Mouse (Mus musculus) hindbrain, embryonic 10.5 days (tissue): ENCODE data around the gene Siae. TPM values are rescaled to one million over a fixed set of nuclear protein-coding genes. Genes with fewer than 3 reads are reported as not detected.

Experiments used
- DNase-seq: peaks from one replicate; pipeline ENCODE4 v3.0.0-alpha.2; 2017; ENCODE audit warnings: low spot score
- H3K27ac ChIP-seq: fragments of 300-500 bp; sonication (generic); 2 replicates; pipeline ENCODE4 v1.5.1; 2016; ENCODE audit warnings: mild to moderate bottlenecking, moderate library complexity
- H3K27me3 ChIP-seq: fragments of 300-500 bp; sonication (generic); 2 replicates; pipeline ENCODE4 v1.6.1; 2016; ENCODE audit warnings: mild to moderate bottlenecking; ENCODE audit not compliant: poor library complexity, insufficient read depth, severe bottlenecking
- H3K36me3 ChIP-seq: fragments of 300-500 bp; sonication (generic); 2 replicates; pipeline ENCODE4 v1.6.1; 2016; ENCODE audit warnings: mild to moderate bottlenecking, moderate library complexity
- H3K4me1 ChIP-seq: fragments of 300-500 bp; sonication (generic); replicated peaks from 2 replicates; pipeline ENCODE4 v1.6.1; 2016; ENCODE audit warnings: mild to moderate bottlenecking
- H3K4me3 ChIP-seq: fragments of 300-500 bp; sonication (generic); 2 replicates; pipeline ENCODE4 v1.5.1; 2016; ENCODE audit warnings: mild to moderate bottlenecking, moderate library complexity
- H3K9me3 ChIP-seq: fragments of 300-500 bp; sonication (generic); 2 replicates; pipeline ENCODE4 v1.6.1; 2016; ENCODE audit warnings: mild to moderate bottlenecking, moderate library complexity
- WGBS: fragments of 180-500 bp; shearing (Covaris S2); methylation state at CpG from one replicate; pipeline ENCODE4 v1.1.7; 2016; 5-methylcytosine and 5-hydroxymethylcytosine counted together
- polyA plus RNA-seq: library from polyadenylated mRNA; unstranded; fragments of >200 nt; fragmentation: Nextera tagmentation; extraction: Ambion mirVana; gene quantifications from 2 replicates; pipeline ENCODE4 v1.2.1, GENCODE M21; 2016

The Siae gene
- polyA plus RNA-seq, 1 experiment from 2014 or later, result 8.2 TPM

DNA sequence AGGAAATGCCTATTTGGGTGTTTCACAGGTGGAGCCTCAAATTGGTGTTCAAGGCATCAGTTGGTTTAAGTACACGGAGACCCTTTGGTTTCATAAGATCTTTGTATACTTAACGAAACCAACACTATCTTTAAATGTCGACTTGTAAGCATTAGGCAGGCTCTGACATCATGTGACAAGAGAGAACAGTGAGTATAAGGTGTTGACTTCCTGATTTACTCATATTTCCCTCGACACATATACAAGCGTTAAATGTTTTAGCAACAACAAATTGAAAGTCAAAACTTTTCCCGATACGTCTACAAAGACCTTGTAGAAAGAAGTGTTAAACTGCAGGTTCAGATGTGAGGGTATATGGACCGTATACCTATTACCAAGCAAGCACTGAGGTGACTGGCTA lies 100.5 kb downstream of the Siae start:
- Histone ChIP-seq H3K9me3 (no peaks in the 10 kb centered on the region), H3K4me3 (peak overlapping the region; percentile 87), H3K27me3 (no peaks in the 10 kb centered on the region), H3K36me3 (peaks cover 37% of the 10 kb centered on the region), H3K27ac (no peak overlapping the region), H3K4me1 (peaks cover 20% of the 10 kb centered on the region)
- 72% methylated on average over 8 of the region's 8 CpGs for WGBS
- DNase-seq, result no peak

DNA sequence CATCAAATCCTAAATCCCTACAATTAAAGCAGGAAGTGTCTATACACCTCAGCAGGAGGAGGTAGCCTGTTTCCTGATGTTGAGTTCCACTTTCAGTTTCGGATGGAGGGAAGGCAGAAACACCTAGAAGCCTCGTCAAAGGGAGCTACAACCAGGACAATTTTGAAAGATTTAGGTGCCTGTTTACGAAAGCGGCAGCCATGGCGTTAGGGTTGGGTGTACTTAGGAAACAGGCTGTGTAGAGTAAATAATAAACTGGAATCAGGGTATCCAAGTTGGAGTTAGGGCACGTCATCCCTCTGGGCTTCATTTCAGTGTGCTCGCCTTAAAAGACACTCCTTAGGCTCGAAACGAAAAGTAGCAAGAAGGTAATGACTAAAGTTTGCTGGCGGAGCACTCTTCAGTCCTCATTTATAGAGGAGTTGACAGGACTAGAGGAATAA lies 101.0 kb downstream of the Siae start:
- DNase-seq, result peak; percentile 5
- Histone ChIP-seq H3K27ac (peak overlapping the region; percentile 96), H3K36me3 (peaks cover 32% of the 10 kb centered on the region), H3K9me3 (no peaks in the 10 kb centered on the region), H3K4me3 (peak overlapping the region; percentile 87), H3K4me1 (peaks cover 20% of the 10 kb centered on the region), H3K27me3 (no peaks in the 10 kb centered on the region)
- 3% methylated on average over 10 of the region's 10 CpGs for WGBS

DNA sequence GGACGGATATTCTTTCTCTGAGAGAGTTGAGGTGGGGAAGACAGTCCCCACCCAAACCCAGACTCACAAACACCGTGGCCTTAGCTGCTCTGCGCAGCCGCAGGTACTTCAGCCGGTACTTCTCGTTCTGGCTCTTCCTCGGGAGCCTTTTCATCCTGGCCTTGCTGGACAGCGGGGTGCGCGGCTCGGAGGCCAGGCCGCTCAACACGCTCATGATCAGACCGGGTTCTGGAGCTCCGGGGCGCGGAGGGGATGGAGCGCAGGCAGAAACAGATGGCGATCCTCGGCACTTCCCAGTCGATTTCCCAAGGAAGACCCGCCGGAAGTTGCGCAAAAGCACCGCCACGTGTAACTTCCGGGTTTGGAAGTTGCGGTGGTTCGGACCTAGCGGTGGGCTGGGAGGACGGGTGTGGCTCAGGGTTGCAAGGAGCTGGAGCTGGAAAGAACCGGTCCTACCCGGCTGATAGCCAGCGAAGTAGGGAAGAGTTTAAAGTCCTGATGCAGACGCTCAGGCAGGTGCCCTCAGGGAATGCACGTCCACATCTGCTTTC lies 101.5 kb downstream of the Siae start, which contains the start of gene Tbrg1:
Gene Tbrg1 (minus strand): TSS at position 382 of the 551 bp plus-strand sequence.
- H3K4me1 ChIP-seq, result peaks cover 20% of the 10 kb centered on the region
- WGBS, result under 1% methylated on average over 36 of the region's 36 CpGs
- H3K9me3 ChIP-seq, result no peaks in the 10 kb centered on the region
- H3K27ac ChIP-seq, result peak within 1 kb of the TSS; percentile 96
- H3K27me3 ChIP-seq, result no peaks in the 10 kb centered on the region
- H3K36me3 ChIP-seq, result peaks cover 28% of the 10 kb centered on the region
- DNase-seq, result peak; percentile 89
- H3K4me3 ChIP-seq, result peak within 1 kb of the TSS; percentile 87

DNA sequence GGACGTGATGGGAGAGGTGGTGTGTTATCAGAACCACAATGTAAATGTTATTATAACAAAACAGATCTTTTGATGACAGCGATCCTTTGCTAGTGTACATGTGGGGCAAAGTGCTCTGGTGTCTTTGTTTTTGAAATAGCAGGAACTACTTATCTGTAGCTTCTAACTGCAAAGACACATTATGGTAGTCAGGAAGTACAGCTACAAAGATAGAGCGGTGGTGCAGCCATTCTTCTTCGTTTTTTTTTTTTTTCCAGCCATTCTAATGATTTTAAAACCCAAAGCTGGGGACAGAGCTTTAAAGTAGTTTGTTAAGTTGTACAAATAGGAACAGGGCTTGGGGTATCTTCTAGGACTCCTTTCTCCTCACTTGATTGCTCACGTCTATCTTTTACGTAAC lies 103.9 kb downstream of the Siae start:
- Histone ChIP-seq H3K36me3 (peaks cover 4% of the 10 kb centered on the region), H3K27ac (no peak overlapping the region), H3K27me3 (no peaks in the 10 kb centered on the region), H3K4me1 (peaks cover 20% of the 10 kb centered on the region), H3K4me3 (no peak overlapping the region), H3K9me3 (no peaks in the 10 kb centered on the region)
- DNase-seq, result no peak
- 89% methylated on average over 6 of the region's 6 CpGs for WGBS

DNA sequence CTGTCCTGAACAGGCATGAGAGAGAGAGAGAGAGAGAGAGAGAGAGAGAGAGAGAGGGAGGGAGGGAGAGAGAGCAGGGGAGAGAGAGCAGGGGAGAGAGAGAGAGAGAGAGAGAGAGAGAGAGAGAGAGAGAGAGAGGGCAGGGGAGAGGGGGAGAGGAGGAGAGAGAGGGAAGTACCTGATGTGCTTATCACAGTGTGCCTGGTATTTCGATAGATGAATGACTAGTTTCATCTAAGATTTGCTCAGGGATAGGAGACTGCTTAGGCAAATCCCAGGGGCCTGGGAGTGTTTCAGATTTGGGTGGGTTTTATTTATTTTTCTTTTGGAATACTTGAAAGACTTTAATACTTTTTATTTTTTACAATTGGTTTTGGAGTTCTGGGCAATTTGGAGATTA lies 107.7 kb downstream of the Siae start:
- H3K36me3 ChIP-seq, result no peaks in the 10 kb centered on the region
- no peak for DNase-seq
- H3K9me3 ChIP-seq, result no peaks in the 10 kb centered on the region
- H3K27me3 ChIP-seq, result no peaks in the 10 kb centered on the region
- H3K4me1 ChIP-seq, result no peaks in the 10 kb centered on the region
- H3K4me3 ChIP-seq, result no peak overlapping the region
- 95% methylated on average over 1 of the region's 1 CpGs for WGBS
- no peak overlapping the region for H3K27ac ChIP-seq

DNA sequence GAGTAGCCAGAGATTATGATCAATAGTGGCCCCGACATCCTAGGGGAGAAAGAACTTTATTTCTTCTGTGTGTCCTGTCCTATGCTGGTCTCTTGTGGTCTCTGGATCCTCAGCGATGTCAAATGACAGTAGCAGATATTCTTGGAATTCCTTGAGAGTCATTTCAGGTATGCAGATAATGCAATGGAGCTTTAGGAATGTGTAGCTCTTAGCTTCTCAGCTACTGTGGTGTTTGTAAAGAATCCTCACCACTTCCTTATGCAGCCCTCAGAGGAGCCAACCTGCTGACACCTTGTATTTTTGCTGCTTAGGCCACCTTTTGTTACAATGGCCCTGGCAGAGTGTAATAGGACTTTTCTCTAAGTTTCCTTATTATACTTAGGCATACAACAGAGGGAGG lies 109.1 kb downstream of the Siae start:
- WGBS, result 75% methylated on average over 2 of the region's 2 CpGs

DNA sequence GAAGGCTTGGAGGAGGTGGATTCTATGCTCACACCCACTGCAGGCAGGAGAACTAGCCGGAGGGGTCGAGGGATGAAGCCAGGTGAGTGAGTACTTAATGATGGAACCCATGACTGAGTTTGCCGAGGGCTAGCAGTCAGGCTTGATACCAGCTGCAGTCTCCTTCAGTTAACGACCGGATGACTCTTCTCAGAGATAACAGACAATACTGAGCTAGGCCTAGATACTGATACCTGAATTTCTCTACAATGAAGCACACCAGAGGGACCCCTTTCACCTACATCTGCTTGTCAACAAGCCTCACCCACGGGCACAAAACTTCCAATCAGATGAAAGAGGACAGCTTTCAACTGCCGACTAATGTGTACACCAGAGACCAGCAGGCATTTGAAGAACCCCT lies 110.5 kb downstream of the Siae start:
- Histone ChIP-seq H3K27ac (no peak overlapping the region), H3K27me3 (no peaks in the 10 kb centered on the region), H3K9me3 (no peaks in the 10 kb centered on the region), H3K4me1 (no peaks in the 10 kb centered on the region), H3K4me3 (no peak overlapping the region), H3K36me3 (no peaks in the 10 kb centered on the region)
- 79% methylated on average over 7 of the region's 7 CpGs for WGBS
- DNase-seq, result no peak

More for the DNA sequence above, 109.1 kb downstream of the Siae start:
- no peak overlapping the region for H3K27ac ChIP-seq
- H3K27me3 ChIP-seq, result no peaks in the 10 kb centered on the region
- H3K4me3 ChIP-seq, result no peak overlapping the region
- H3K9me3 ChIP-seq, result no peaks in the 10 kb centered on the region
- no peak for DNase-seq
- no peaks in the 10 kb centered on the region for H3K4me1 ChIP-seq
- H3K36me3 ChIP-seq, result no peaks in the 10 kb centered on the region

DNA sequence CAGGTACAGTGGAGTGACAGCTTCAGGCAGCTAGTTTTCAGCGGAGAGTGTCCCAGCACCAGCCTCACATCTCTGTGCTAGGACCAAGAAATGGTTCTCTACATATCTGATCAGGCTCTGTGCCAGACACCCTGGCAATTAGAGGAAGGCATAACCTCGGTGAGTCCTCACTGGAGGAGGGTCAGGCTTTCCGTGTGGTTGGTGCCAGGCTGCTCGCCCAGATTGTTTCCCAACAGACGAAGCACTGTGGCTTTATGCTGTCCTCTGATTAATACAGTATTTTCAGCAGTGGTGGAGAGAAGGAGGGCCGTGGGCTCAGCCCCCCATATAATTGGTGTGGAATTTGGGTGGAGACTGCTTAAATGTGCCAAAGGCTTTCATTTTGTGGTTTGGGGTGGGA lies 113.6 kb downstream of the Siae start, which contains the start of gene Panx3:
Gene Panx3 (minus strand): TSS at position 121 of the 400 bp plus-strand sequence.
- Histone ChIP-seq H3K36me3 (no peaks in the 10 kb centered on the region), H3K9me3 (no peaks in the 10 kb centered on the region), H3K27me3 (no peaks in the 10 kb centered on the region), H3K4me1 (no peaks in the 10 kb centered on the region), H3K4me3 (no peak within 1 kb of the TSS), H3K27ac (no peak within 1 kb of the TSS)
- DNase-seq, result no peak
- 72% methylated on average over 6 of the region's 6 CpGs for WGBS

DNA sequence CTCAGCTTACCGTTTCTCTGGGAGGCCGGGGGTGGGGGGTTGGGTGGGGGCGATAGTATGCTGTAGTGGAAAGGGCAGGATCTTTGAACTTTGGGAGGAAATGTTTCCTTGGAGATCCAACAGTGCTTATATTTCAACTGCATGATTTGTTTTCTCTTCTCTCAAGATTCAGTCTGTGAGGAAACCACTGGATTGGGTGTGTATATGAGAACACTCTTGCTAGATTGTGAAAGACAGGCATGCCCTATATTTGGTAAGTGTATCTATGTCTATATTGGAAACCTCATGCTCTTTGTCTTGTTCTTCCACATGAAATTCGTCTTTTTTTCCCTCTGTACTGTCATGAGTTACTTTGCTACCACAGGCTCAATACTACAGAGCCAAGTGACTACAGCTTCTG lies 114.2 kb downstream of the Siae start:
- no peaks in the 10 kb centered on the region for H3K36me3 ChIP-seq
- H3K27ac ChIP-seq, result no peak overlapping the region

DNA sequence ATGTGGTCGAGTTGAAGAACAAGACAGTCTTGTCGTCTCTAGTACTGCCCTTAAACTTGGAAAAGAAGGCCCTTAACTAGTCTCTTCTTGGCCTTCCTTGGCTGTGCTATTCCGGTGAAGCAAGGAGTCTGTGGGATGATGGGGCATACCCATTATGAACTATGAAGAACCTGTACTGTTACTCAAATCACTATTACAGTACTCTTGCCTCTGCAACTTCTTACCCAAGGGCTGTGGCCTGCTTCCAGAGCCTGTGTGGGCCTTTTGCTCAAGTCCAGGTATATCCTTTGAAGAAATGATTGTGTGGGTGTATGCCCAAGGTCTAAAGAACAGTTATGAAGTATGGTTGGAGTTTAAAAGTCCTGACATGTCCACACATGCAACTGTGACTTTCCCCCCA lies 114.8 kb downstream of the Siae start:
- no peak overlapping the region for H3K27ac ChIP-seq
- no peak overlapping the region for H3K4me3 ChIP-seq
- H3K27me3 ChIP-seq, result no peaks in the 10 kb centered on the region
- no peaks in the 10 kb centered on the region for H3K9me3 ChIP-seq
- WGBS, result 86% methylated on average over 3 of the region's 3 CpGs
- H3K36me3 ChIP-seq, result no peaks in the 10 kb centered on the region
- no peaks in the 10 kb centered on the region for H3K4me1 ChIP-seq
- DNase-seq, result no peak

More for the DNA sequence above, 114.2 kb downstream of the Siae start:
- no peaks in the 10 kb centered on the region for H3K27me3 ChIP-seq
- H3K9me3 ChIP-seq, result no peaks in the 10 kb centered on the region
- no peak for DNase-seq
- no peak overlapping the region for H3K4me3 ChIP-seq
- no peaks in the 10 kb centered on the region for H3K4me1 ChIP-seq
- WGBS, result 70% methylated on average over 4 of the region's 4 CpGs

DNA sequence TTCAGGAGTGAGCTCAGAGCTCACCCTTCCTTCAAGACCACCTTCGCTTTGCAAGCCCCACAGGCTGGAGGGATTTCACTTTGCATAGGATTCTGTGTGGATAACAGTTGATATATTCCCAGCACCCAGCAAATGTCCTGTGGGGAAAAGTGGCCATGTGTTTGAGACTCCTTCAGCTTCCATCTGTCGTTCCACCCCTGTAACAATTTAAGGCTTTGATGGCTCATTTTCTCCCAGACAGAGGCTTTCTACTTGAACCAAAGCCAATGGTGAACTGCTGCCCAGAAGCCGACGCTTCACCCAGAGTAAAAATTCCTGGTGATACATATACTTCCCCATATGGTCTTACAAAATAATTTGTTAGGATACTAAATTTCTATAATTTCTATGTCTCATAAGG lies 119.8 kb downstream of the Siae start:
- H3K4me3 ChIP-seq, result no peak overlapping the region
- no peaks in the 10 kb centered on the region for H3K36me3 ChIP-seq
- H3K9me3 ChIP-seq, result no peaks in the 10 kb centered on the region
- no peak overlapping the region for H3K27ac ChIP-seq
- no peak for DNase-seq
- H3K4me1 ChIP-seq, result no peaks in the 10 kb centered on the region
- H3K27me3 ChIP-seq, result no peaks in the 10 kb centered on the region
- WGBS, result 86% methylated on average over 4 of the region's 4 CpGs

DNA sequence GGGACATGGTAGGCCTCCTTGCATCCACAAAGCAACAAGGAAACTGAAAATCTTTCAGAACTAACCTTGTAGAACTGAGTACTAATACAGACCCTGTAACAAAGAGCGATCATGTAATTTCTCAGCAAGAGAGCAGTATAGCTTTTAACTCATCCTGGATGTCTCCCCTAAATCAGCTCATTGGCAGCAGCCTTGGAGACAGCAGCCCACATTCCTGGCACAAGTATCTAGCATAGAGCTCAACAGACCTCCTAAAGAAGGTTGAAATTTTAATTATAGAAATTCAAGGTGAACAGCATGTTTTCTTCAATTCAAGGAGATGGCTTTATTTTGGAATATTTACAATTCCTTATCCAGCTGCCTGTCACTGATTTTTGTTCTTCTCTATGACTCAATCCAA lies 125.6 kb downstream of the Siae start:
- Histone ChIP-seq H3K4me1 (no peaks in the 10 kb centered on the region), H3K27me3 (no peaks in the 10 kb centered on the region), H3K9me3 (no peaks in the 10 kb centered on the region), H3K36me3 (no peaks in the 10 kb centered on the region), H3K27ac (no peak overlapping the region), H3K4me3 (no peak overlapping the region)
- 87% methylated on average over 1 of the region's 1 CpGs for WGBS
- no peak for DNase-seq

DNA sequence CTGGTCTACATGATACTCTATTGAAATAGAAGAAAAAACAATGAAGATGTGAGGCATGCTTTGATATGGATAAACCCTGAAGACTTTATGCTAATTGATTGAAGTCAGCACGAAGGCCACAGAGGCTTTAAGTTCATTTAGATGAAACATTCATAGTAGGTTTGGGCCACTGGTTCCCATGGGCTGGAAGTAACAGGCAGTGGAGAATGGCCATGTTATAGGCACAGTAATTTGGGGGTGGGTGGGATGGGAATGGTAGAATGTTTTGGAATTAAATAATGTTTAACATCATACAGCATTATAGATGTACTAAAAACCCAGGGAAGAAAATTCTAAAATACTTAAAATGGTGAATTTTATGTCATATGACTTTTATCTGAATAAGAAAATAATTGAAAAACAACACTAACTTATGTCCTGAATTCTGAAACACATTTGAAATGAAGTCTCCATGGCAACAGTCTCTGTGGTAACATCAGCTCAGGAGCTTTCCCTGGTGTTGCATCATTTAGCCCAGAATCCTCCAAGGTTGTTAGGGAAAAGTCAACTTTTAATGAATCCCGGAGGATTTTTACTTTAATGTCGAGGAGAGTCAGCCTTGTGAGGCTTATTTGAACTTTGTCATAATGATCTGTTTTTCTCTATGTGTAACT lies 131.9 kb downstream of the Siae start:
- 83% methylated on average over 3 of the region's 3 CpGs for WGBS
- no peak for DNase-seq

More for the DNA sequence above, 131.9 kb downstream of the Siae start:
- Histone ChIP-seq H3K27ac (no peak overlapping the region), H3K4me1 (no peaks in the 10 kb centered on the region), H3K4me3 (no peak overlapping the region), H3K9me3 (no peaks in the 10 kb centered on the region), H3K27me3 (no peaks in the 10 kb centered on the region), H3K36me3 (no peaks in the 10 kb centered on the region)
